Mouse (Mus musculus) kidney, embryonic 15.5 days (tissue): ENCODE measurements around the gene Fam19a5. TPM values are rescaled to one million over a fixed set of nuclear protein-coding genes. Genes with fewer than 3 reads are reported as not detected.

Experiments
- ATAC-seq: fragments of 200-750 bp; cut with Nextera tagmentation; replicated peaks from 2 replicates; pipeline ENCODE4 v1.8.0; 2017; ENCODE audit warnings: moderate TSS enrichment; ENCODE audit not compliant: low FRiP score
- H3K27ac ChIP-seq: fragments of 300-500 bp; sonication (generic); 2 replicates; pipeline ENCODE4 v1.5.1; 2015; ENCODE audit warnings: mild to moderate bottlenecking, inconsistent platforms
- H3K27me3 ChIP-seq: fragments of 300-500 bp; sonication (generic); 2 replicates; pipeline ENCODE4 v1.6.1; 2015; ENCODE audit warnings: inconsistent platforms
- H3K36me3 ChIP-seq: fragments of 300-500 bp; sonication (generic); 2 replicates; pipeline ENCODE4 v1.6.1; 2015; ENCODE audit warnings: inconsistent platforms
- H3K4me1 ChIP-seq: fragments of 300-500 bp; sonication (generic); 2 replicates; pipeline ENCODE4 v1.6.1; 2015; ENCODE audit warnings: inconsistent platforms
- H3K4me2 ChIP-seq: fragments of 300-500 bp; sonication (generic); 2 replicates; pipeline ENCODE4 v1.6.1; 2015; ENCODE audit warnings: moderate library complexity, mild to moderate bottlenecking, inconsistent platforms
- H3K4me3 ChIP-seq: fragments of 300-500 bp; sonication (generic); replicated peaks from 2 replicates; pipeline ENCODE4 v1.5.1; 2015; ENCODE audit warnings: mild to moderate bottlenecking, inconsistent platforms
- H3K9ac ChIP-seq: fragments of 300-500 bp; sonication (generic); 2 replicates; pipeline ENCODE4 v1.6.1; 2015; ENCODE audit warnings: mild to moderate bottlenecking, inconsistent platforms
- H3K9me3 ChIP-seq: fragments of 300-500 bp; sonication (generic); replicated peaks from 2 replicates; pipeline ENCODE4 v1.6.1; 2016; ENCODE audit warnings: inconsistent platforms
- WGBS: fragments of 180-500 bp; shearing (Covaris S2); methylation state at CpG from one replicate; pipeline ENCODE4 v1.1.7; 2015; ENCODE audit warnings: mixed read lengths; 5-methylcytosine and 5-hydroxymethylcytosine counted together
- polyA plus RNA-seq: library from polyadenylated mRNA; unstranded; fragments of >200 nt; fragmentation: Nextera tagmentation; extraction: Ambion mirVana; gene quantifications from 2 replicates; pipeline ENCODE4 v1.2.1, GENCODE M21; 2015

The Fam19a5 gene
- polyA plus RNA-seq, 1 experiment from 2014 or later, result 4.7 TPM

DNA sequence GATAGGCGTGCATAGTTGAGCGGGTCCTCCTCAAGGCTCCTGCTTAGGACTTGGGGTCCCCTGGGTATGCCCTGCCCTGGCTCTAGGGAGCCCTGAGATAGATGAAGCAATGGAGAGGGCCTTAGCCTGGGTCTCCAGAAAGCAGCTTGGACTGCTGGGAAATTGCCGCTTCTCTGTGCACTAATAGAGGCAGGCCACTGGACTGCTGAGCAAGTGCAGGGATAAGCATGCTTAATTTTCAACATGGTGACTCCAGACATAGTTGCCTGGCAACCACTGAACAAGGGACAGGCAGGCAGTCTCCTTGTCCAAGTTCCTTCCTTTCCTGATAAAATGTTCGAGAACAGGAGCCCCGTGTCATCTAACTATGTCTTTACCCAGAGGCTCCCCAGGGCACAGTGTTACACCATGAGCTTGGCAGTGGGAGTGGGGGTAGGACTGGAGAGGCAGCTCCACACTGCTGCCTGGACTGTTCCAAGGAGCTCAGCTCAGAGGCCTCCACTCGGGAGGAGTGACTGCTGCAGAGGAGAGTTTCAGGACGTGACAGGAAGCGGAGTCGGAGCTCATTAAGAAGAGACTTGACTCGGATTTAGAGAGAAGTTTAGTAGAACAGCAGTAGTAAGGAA lies 142.4 kb downstream of the Fam19a5 start:
- Histone ChIP-seq H3K4me3 (no peak overlapping the region), H3K9ac (no peak overlapping the region), H3K36me3 (no peaks in the 10 kb centered on the region), H3K27ac (no peak overlapping the region), H3K27me3 (no peaks in the 10 kb centered on the region), H3K4me2 (no peak overlapping the region), H3K4me1 (peaks cover 10% of the 10 kb centered on the region; the same call in 1 of the 2 replicates), H3K9me3 (no peaks in the 10 kb centered on the region)
- no peak for ATAC-seq
- 51% methylated on average over 10 of the region's 10 CpGs for WGBS

DNA sequence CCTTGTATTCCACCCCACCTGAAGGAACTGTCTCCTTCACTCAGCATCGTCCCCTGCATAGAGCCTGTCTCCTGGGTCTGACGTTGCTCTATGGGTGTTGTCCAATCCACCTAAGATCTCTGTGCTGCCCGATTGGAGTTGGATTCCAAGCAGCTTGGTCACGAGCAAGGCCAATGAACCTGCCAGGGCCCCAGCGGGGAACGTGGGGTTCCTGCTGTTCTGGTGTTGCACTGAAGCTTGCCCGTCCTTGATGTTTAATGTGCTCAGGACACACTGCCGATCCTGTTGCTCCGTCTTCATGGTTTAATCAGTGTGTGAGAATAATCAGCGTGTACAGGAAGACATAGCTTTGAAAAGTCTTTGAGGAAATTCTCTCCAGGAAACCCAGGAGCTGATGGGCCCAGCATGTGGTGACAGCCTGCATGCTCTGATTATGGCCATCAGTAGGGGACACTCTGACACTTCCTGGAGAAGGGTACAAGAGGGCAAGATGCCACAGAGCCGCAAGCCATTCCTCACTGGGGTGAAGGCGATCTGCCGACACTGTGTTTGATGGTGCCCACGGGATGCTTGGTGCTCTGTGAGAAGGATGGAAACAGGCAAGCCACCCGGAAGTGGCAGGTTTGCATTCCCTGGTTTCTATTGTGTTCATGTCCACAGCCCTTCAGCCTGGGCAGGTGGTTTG lies 147.3 kb downstream of the Fam19a5 start:
- H3K9me3 ChIP-seq, result no peaks in the 10 kb centered on the region
- H3K27ac ChIP-seq, result no peak overlapping the region
- no peaks in the 10 kb centered on the region for H3K27me3 ChIP-seq
- 72% methylated on average over 15 of the region's 15 CpGs for WGBS
- no peak for ATAC-seq
- H3K4me3 ChIP-seq, result no peak overlapping the region
- no peak overlapping the region for H3K9ac ChIP-seq
- H3K4me1 ChIP-seq, result peaks cover 5% of the 10 kb centered on the region
- H3K4me2 ChIP-seq, result no peak overlapping the region
- H3K36me3 ChIP-seq, result no peaks in the 10 kb centered on the region

DNA sequence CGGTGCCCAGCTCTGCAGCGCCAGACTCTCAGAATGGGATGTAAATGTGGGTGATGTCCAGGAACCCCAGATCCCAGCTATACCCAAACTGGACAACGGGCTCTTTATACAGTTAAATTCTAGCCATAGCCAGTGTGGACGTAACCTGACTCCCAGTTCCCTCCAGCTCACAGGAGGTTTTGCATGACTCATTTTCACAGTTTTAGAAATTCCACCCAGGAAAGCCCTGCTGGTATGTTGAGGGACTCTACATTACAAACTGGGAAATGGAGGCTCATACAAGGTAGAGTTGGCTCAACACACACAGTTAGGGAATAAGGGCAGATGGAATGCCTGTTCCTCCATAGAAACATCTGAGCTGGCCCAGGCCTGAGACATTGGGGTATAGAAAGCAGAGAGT lies 147.9 kb downstream of the Fam19a5 start:
- no peak for ATAC-seq
- H3K27me3 ChIP-seq, result no peaks in the 10 kb centered on the region
- 72% methylated on average over 4 of the region's 4 CpGs for WGBS
- H3K36me3 ChIP-seq, result no peaks in the 10 kb centered on the region
- H3K4me2 ChIP-seq, result no peak overlapping the region
- H3K27ac ChIP-seq, result 0 out of 2 replicates have a peak overlapping the region, but pooled peaks have one; percentile 23
- no peak overlapping the region for H3K4me3 ChIP-seq
- H3K9ac ChIP-seq, result no peak overlapping the region
- no peaks in the 10 kb centered on the region for H3K9me3 ChIP-seq
- H3K4me1 ChIP-seq, result peaks cover 7% of the 10 kb centered on the region

DNA sequence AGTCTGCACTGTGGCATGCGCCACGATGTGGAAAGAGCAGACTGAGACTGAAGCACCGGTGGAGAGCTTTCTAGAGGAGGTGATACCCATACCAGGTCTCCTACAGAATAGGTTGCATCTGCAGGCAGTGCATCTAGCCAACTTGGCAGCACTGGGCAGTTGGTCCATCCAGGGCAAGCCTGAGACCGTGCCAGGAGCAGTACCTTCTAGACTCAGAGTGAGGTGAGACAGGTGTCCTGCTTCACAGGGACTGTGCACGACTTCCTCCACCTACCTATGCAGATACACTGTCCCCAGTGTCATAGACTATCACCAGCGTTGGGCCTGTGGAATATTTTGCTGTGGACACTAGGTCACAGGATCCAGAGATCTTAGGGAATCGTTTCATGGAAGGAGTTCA lies 148.3 kb downstream of the Fam19a5 start:
- H3K36me3 ChIP-seq, result no peaks in the 10 kb centered on the region
- no peaks in the 10 kb centered on the region for H3K9me3 ChIP-seq
- peak; percentile 3; the same call in 1 of the 2 replicates for ATAC-seq
- H3K27me3 ChIP-seq, result no peaks in the 10 kb centered on the region
- H3K4me2 ChIP-seq, result no peak overlapping the region
- no peak overlapping the region for H3K9ac ChIP-seq
- WGBS, result 82% methylated on average over 7 of the region's 7 CpGs
- 0 out of 2 replicates have a peak overlapping the region, but pooled peaks have one; percentile 23 for H3K27ac ChIP-seq
- H3K4me1 ChIP-seq, result peaks cover 11% of the 10 kb centered on the region
- H3K4me3 ChIP-seq, result no peak overlapping the region

- no peaks in the 10 kb centered on the region for H3K36me3 ChIP-seq
- ATAC-seq, result peak; percentile 84
- H3K9ac ChIP-seq, result no peak overlapping the region
- no peaks in the 10 kb centered on the region for H3K9me3 ChIP-seq
- 43% methylated on average over 4 of the region's 4 CpGs for WGBS
- no peak overlapping the region for H3K4me3 ChIP-seq
- 0 out of 2 replicates have a peak overlapping the region, but pooled peaks have one; percentile 23 for H3K27ac ChIP-seq
- H3K4me1 ChIP-seq, result peaks cover 14% of the 10 kb centered on the region
- H3K27me3 ChIP-seq, result no peaks in the 10 kb centered on the region
- no peak overlapping the region for H3K4me2 ChIP-seq
These were observed 148.9 kb downstream of the Fam19a5 start for GRCm38 (mm10) chr15:87692865-87693513.

- H3K4me3 ChIP-seq, result no peak overlapping the region
- no peak overlapping the region for H3K9ac ChIP-seq
- H3K4me2 ChIP-seq, result no peak overlapping the region
- no peak for ATAC-seq
- 64% methylated on average over 13 of the region's 13 CpGs for WGBS
- no peaks in the 10 kb centered on the region for H3K27me3 ChIP-seq
- no peak overlapping the region for H3K27ac ChIP-seq
- 0 out of 2 replicates have a peak, but pooled peaks cover 5% of the 10 kb centered on the region for H3K36me3 ChIP-seq
- H3K9me3 ChIP-seq, result 0 out of 2 replicates have a peak, but pooled peaks cover 2% of the 10 kb centered on the region
- H3K4me1 ChIP-seq, result peaks cover 18% of the 10 kb centered on the region
These were observed 153.4 kb downstream of the Fam19a5 start for GRCm38 (mm10) chr15:87697433-87697996.

GRCm38 (mm10) chr15:87698562-87699320 lies 154.6 kb downstream of the Fam19a5 start:
- no peak overlapping the region for H3K4me3 ChIP-seq
- no peak overlapping the region for H3K4me2 ChIP-seq
- H3K27ac ChIP-seq, result no peak overlapping the region
- ATAC-seq, result no peak
- H3K27me3 ChIP-seq, result no peaks in the 10 kb centered on the region
- peaks cover 26% of the 10 kb centered on the region for H3K4me1 ChIP-seq
- WGBS, result 61% methylated on average over 14 of the region's 14 CpGs
- no peak overlapping the region for H3K9ac ChIP-seq
- H3K9me3 ChIP-seq, result 0 out of 2 replicates have a peak, but pooled peaks cover 2% of the 10 kb centered on the region
- 0 out of 2 replicates have a peak, but pooled peaks cover 5% of the 10 kb centered on the region for H3K36me3 ChIP-seq

DNA sequence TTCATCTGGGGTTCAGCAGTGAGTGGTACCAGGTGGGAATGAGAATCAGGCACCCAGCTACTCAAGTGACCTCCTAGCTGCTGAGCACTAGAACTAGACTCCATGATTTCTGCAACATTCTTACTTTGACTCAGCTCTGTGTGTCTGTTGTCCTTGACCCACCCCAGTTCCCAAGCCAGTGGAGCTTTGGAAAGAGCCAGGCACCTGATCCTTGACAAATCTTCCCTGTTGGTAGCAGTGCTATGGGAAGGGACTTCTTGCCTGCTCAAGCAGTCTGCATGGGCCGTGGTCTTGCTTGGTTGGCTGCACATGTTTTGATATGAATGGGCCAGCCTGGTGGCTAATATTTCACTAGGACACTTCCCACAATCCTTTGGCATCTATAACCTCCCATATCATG lies 158.7 kb downstream of the Fam19a5 start:
- H3K27ac ChIP-seq, result 0 out of 2 replicates have a peak overlapping the region, but pooled peaks have one; percentile 14
- H3K27me3 ChIP-seq, result no peaks in the 10 kb centered on the region
- 41% methylated on average over 1 of the region's 1 CpGs for WGBS
- H3K4me2 ChIP-seq, result no peak overlapping the region
- no peak overlapping the region for H3K9ac ChIP-seq
- H3K4me1 ChIP-seq, result peaks cover 17% of the 10 kb centered on the region
- peak; percentile 56; the same call in 1 of the 2 replicates for ATAC-seq
- 0 out of 2 replicates have a peak, but pooled peaks cover 5% of the 10 kb centered on the region for H3K36me3 ChIP-seq
- no peak overlapping the region for H3K4me3 ChIP-seq
- 0 out of 2 replicates have a peak, but pooled peaks cover 2% of the 10 kb centered on the region for H3K9me3 ChIP-seq

GRCm38 (mm10) chr15:87703334-87703733 lies 159.2 kb downstream of the Fam19a5 start:
- 0 out of 2 replicates have a peak, but pooled peaks cover 2% of the 10 kb centered on the region for H3K9me3 ChIP-seq
- H3K9ac ChIP-seq, result no peak overlapping the region
- no peaks in the 10 kb centered on the region for H3K27me3 ChIP-seq
- 86% methylated on average over 3 of the region's 3 CpGs for WGBS
- H3K4me1 ChIP-seq, result peaks cover 17% of the 10 kb centered on the region
- 0 out of 2 replicates have a peak, but pooled peaks cover 5% of the 10 kb centered on the region for H3K36me3 ChIP-seq
- ATAC-seq, result no peak
- no peak overlapping the region for H3K4me2 ChIP-seq
- no peak overlapping the region for H3K4me3 ChIP-seq
- no peak overlapping the region for H3K27ac ChIP-seq

DNA sequence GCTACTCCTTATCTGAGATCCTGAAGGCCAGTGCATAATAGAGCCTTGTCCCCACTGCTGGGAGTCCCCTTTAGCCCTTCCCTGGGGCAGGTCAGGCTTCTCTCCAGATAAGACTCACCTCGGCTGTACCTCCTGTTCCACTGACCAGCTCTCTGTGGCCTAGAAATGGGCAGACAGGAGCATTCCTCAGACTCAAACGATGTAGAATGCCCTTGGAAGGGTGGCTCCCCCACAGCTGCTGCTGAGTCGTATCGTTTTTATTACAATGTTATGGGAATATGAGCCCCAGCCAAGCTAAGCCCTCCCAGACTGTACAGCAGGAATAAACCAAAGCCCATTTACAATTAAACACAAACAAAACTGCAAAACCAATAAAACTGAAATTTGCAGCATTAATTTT lies 167.7 kb downstream of the Fam19a5 start:
- Histone ChIP-seq H3K4me3 (no peak overlapping the region), H3K4me1 (0 out of 2 replicates have a peak, but pooled peaks cover 4% of the 10 kb centered on the region), H3K27ac (no peak overlapping the region), H3K36me3 (no peaks in the 10 kb centered on the region), H3K9me3 (no peaks in the 10 kb centered on the region), H3K4me2 (no peak overlapping the region), H3K9ac (no peak overlapping the region), H3K27me3 (no peaks in the 10 kb centered on the region)
- ATAC-seq, result no peak
- WGBS, result 33% methylated on average over 4 of the region's 4 CpGs

DNA sequence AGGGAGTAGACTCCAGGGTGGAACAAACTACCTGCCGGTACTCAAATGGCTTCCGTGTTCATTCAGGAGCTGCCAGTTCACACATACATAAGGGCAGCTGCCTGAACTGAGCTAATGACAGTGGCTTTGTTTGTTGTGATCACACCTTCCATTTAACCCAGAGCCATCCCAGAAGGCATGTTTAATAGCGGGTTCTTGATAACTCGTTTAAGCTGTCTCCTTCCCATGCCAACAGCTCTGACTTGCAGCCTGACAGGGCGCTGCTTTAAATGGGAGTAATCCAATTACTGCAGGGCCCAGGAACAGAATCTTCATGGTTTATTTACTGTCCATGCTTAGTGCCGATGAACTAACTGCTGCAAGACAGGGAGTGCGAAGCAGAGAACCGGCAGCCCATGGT lies 168.1 kb downstream of the Fam19a5 start:
- H3K36me3 ChIP-seq, result no peaks in the 10 kb centered on the region
- H3K9ac ChIP-seq, result no peak overlapping the region
- no peak overlapping the region for H3K4me2 ChIP-seq
- H3K4me1 ChIP-seq, result 0 out of 2 replicates have a peak, but pooled peaks cover 4% of the 10 kb centered on the region
- H3K27ac ChIP-seq, result no peak overlapping the region
- H3K27me3 ChIP-seq, result no peaks in the 10 kb centered on the region
- H3K9me3 ChIP-seq, result no peaks in the 10 kb centered on the region
- ATAC-seq, result no peak
- WGBS, result 71% methylated on average over 8 of the region's 8 CpGs
- H3K4me3 ChIP-seq, result no peak overlapping the region
